Mouse (Mus musculus): Measurements from ENCODE around the gene Kitl.
A peak's percentile ranks its signal among the peaks of the same experiment; 100 is the strongest.

Gene Kitl

GRCm38 (mm10) chr10:100101115-100101514 lies 85.7 kb downstream of the Kitl start:
- no peak for DNase-seq (ENCODE audit: extremely low spot score, low read depth, low spot score)

- DNase-seq (ENCODE audit: extremely low spot score, low read depth, low spot score): no peak
Measured at GRCm38 (mm10) chr10:100111209-100111608, 95.8 kb downstream of the Kitl start.

- no peak for DNase-seq (ENCODE audit: extremely low spot score, low read depth, low spot score)
Measured at GRCm38 (mm10) chr10:100115570-100115969, 100.1 kb downstream of the Kitl start.

GRCm38 (mm10) chr10:100124452-100124851 lies 109.0 kb downstream of the Kitl start:
- peak; percentile 20 for DNase-seq (ENCODE audit: extremely low spot score, low read depth, low spot score)

GRCm38 (mm10) chr10:100127837-100128743 lies 112.7 kb downstream of the Kitl start:
- no peak for DNase-seq (ENCODE audit: extremely low spot score, low read depth, low spot score)

GRCm38 (mm10) chr10:100131657-100132056 lies 116.2 kb downstream of the Kitl start:
- no peak for DNase-seq (ENCODE audit: extremely low spot score, low read depth, low spot score)

GRCm38 (mm10) chr10:100132304-100132703 lies 116.9 kb downstream of the Kitl start:
- DNase-seq (ENCODE audit: extremely low spot score, low read depth, low spot score): no peak

GRCm38 (mm10) chr10:100138552-100138951 lies 123.1 kb downstream of the Kitl start:
- DNase-seq (ENCODE audit: extremely low spot score, low read depth, low spot score): no peak

GRCm38 (mm10) chr10:100148123-100148522 lies 132.7 kb downstream of the Kitl start:
- DNase-seq (ENCODE audit: extremely low spot score, low read depth, low spot score): no peak
